Mouse (Mus musculus): ENCODE measurements around the gene AA467197. TPM values are rescaled to one million over a fixed set of nuclear protein-coding genes. Genes with fewer than 3 reads are reported as not detected.

AA467197 gene
- polyA plus RNA-seq, 1 experiment from 2014 or later, result not detected

- Histone ChIP-seq H3K4me1 (no peaks in the 10 kb centered on the region), H3K36me3 (no peaks in the 10 kb centered on the region), H3K9ac (replicated peaks) (no peak overlapping the region), H3K27ac (replicated peaks) (no peak overlapping the region), H3K9me3 (no peaks in the 10 kb centered on the region), H3K4me2 (replicated peaks) (no peak overlapping the region), H3K27me3 (no peaks in the 10 kb centered on the region), H3K4me3 (no peak overlapping the region)
- ATAC-seq (replicated peaks), result no peak
- WGBS, result 82% methylated on average over 17 of the region's 17 CpGs
These were observed 15.6 kb downstream of the AA467197 start for GRCm38 (mm10) chr2:122652096-122653084.

GRCm38 (mm10) chr2:122656052-122656451, 19.3 kb downstream of the AA467197 start:
- 64% methylated on average over 2 of the region's 2 CpGs for WGBS
- no peaks in the 10 kb centered on the region for H3K9me3 ChIP-seq
- H3K9ac ChIP-seq (replicated peaks), result no peak overlapping the region
- no peak overlapping the region for H3K4me2 ChIP-seq (replicated peaks)
- no peaks in the 10 kb centered on the region for H3K27me3 ChIP-seq
- no peak overlapping the region for H3K4me3 ChIP-seq
- no peak overlapping the region for H3K27ac ChIP-seq (replicated peaks)
- no peaks in the 10 kb centered on the region for H3K4me1 ChIP-seq
- no peaks in the 10 kb centered on the region for H3K36me3 ChIP-seq
- ATAC-seq (replicated peaks), result no peak

- Histone ChIP-seq H3K9me3 (no peaks in the 10 kb centered on the region), H3K27me3 (no peaks in the 10 kb centered on the region), H3K4me2 (replicated peaks) (no peak overlapping the region), H3K4me1 (no peaks in the 10 kb centered on the region), H3K9ac (replicated peaks) (no peak overlapping the region), H3K36me3 (no peaks in the 10 kb centered on the region), H3K27ac (replicated peaks) (no peak overlapping the region), H3K4me3 (no peak overlapping the region)
- ATAC-seq (replicated peaks), result no peak
- 77% methylated on average over 9 of the region's 9 CpGs for WGBS
These were observed 20.0 kb downstream of the AA467197 start for GRCm38 (mm10) chr2:122656767-122657166.

- Histone ChIP-seq H3K4me1 (no peaks in the 10 kb centered on the region), H3K4me3 (no peak overlapping the region), H3K9me3 (no peaks in the 10 kb centered on the region), H3K36me3 (no peaks in the 10 kb centered on the region), H3K27me3 (no peaks in the 10 kb centered on the region), H3K27ac (replicated peaks) (no peak overlapping the region), H3K9ac (replicated peaks) (no peak overlapping the region), H3K4me2 (replicated peaks) (no peak overlapping the region)
- 89% methylated on average over 11 of the region's 11 CpGs for WGBS
- no peak for ATAC-seq (replicated peaks)
These were observed 21.1 kb downstream of the AA467197 start for GRCm38 (mm10) chr2:122657707-122658524.

GRCm38 (mm10) chr2:122659825-122660224, 23.0 kb downstream of the AA467197 start:
- H3K4me1 ChIP-seq, result no peaks in the 10 kb centered on the region
- no peaks in the 10 kb centered on the region for H3K36me3 ChIP-seq
- H3K27me3 ChIP-seq, result no peaks in the 10 kb centered on the region
- no peak overlapping the region for H3K4me3 ChIP-seq
- WGBS, result 90% methylated on average over 7 of the region's 7 CpGs
- no peak for ATAC-seq (replicated peaks)
- H3K27ac ChIP-seq (replicated peaks), result no peak overlapping the region
- no peak overlapping the region for H3K4me2 ChIP-seq (replicated peaks)
- no peak overlapping the region for H3K9ac ChIP-seq (replicated peaks)
- H3K9me3 ChIP-seq, result no peaks in the 10 kb centered on the region

- 65% methylated on average over 6 of the region's 6 CpGs for WGBS
- H3K27me3 ChIP-seq, result no peaks in the 10 kb centered on the region
- H3K36me3 ChIP-seq, result no peaks in the 10 kb centered on the region
- H3K27ac ChIP-seq (replicated peaks), result no peak overlapping the region
- no peak overlapping the region for H3K9ac ChIP-seq (replicated peaks)
- H3K4me2 ChIP-seq (replicated peaks), result no peak overlapping the region
- no peak overlapping the region for H3K4me3 ChIP-seq
- no peak for ATAC-seq (replicated peaks)
- no peaks in the 10 kb centered on the region for H3K9me3 ChIP-seq
- H3K4me1 ChIP-seq, result no peaks in the 10 kb centered on the region
These were observed 28.6 kb downstream of the AA467197 start for GRCm38 (mm10) chr2:122665253-122665972.

GRCm38 (mm10) chr2:122665973-122666875, 29.4 kb downstream of the AA467197 start:
- Histone ChIP-seq H3K9me3 (no peaks in the 10 kb centered on the region), H3K4me3 (no peak overlapping the region), H3K27me3 (no peaks in the 10 kb centered on the region), H3K4me1 (no peaks in the 10 kb centered on the region), H3K4me2 (replicated peaks) (no peak overlapping the region), H3K27ac (replicated peaks) (no peak overlapping the region), H3K9ac (replicated peaks) (no peak overlapping the region), H3K36me3 (no peaks in the 10 kb centered on the region)
- ATAC-seq (replicated peaks), result no peak
- 49% methylated on average over 12 of the region's 12 CpGs for WGBS

GRCm38 (mm10) chr2:122667856-122668255, 31.1 kb downstream of the AA467197 start:
- Histone ChIP-seq H3K27me3 (no peaks in the 10 kb centered on the region), H3K27ac (replicated peaks) (no peak overlapping the region), H3K4me2 (replicated peaks) (no peak overlapping the region), H3K4me1 (no peaks in the 10 kb centered on the region), H3K9me3 (no peaks in the 10 kb centered on the region), H3K36me3 (no peaks in the 10 kb centered on the region), H3K4me3 (no peak overlapping the region), H3K9ac (replicated peaks) (no peak overlapping the region)
- WGBS, result 56% methylated on average over 5 of the region's 5 CpGs
- ATAC-seq (replicated peaks), result no peak

GRCm38 (mm10) chr2:122671714-122672113, 34.9 kb downstream of the AA467197 start:
- ATAC-seq (replicated peaks), result no peak
- Histone ChIP-seq H3K9ac (replicated peaks) (no peak overlapping the region), H3K4me1 (no peaks in the 10 kb centered on the region), H3K27ac (replicated peaks) (no peak overlapping the region), H3K9me3 (no peaks in the 10 kb centered on the region), H3K36me3 (no peaks in the 10 kb centered on the region), H3K4me2 (replicated peaks) (no peak overlapping the region), H3K4me3 (no peak overlapping the region), H3K27me3 (no peaks in the 10 kb centered on the region)
- 78% methylated on average over 5 of the region's 5 CpGs for WGBS

- ATAC-seq (replicated peaks), result no peak
- WGBS, result 82% methylated on average over 5 of the region's 5 CpGs
These were observed 36.1 kb downstream of the AA467197 start for GRCm38 (mm10) chr2:122672841-122673240.

GRCm38 (mm10) chr2:122675126-122675525, 38.3 kb downstream of the AA467197 start:
- Histone ChIP-seq H3K4me1 (no peaks in the 10 kb centered on the region), H3K9ac (replicated peaks) (no peak overlapping the region), H3K4me2 (replicated peaks) (no peak overlapping the region), H3K4me3 (no peak overlapping the region), H3K36me3 (no peaks in the 10 kb centered on the region), H3K9me3 (no peaks in the 10 kb centered on the region), H3K27me3 (no peaks in the 10 kb centered on the region), H3K27ac (replicated peaks) (no peak overlapping the region)
- WGBS, result 96% methylated on average over 2 of the region's 2 CpGs
- no peak for ATAC-seq (replicated peaks)

More at GRCm38 (mm10) chr2:122672841-122673240, 36.1 kb downstream of the AA467197 start:
- Histone ChIP-seq H3K9ac (replicated peaks) (no peak overlapping the region), H3K4me2 (replicated peaks) (no peak overlapping the region), H3K27me3 (no peaks in the 10 kb centered on the region), H3K36me3 (no peaks in the 10 kb centered on the region), H3K27ac (replicated peaks) (no peak overlapping the region), H3K4me3 (no peak overlapping the region), H3K4me1 (no peaks in the 10 kb centered on the region), H3K9me3 (no peaks in the 10 kb centered on the region)

Data from forebrain, embryonic 15.5 days (tissue).